Mouse (Mus musculus) gastrocnemius, postnatal 14 days (tissue): ENCODE measurements around the gene Ess2. TPM values are rescaled to one million over a fixed set of nuclear protein-coding genes. Genes with fewer than 3 reads are reported as not detected.
A peak's percentile ranks its signal among the peaks of the same experiment; 100 is the strongest.

Source experiments
- DNase-seq: peaks from one replicate; pipeline ENCODE4 v3.0.0; 2021; ENCODE audit warnings: mixed read lengths
- intact Hi-C: fragments of 180-260 bp; cut with DNase I; formaldehyde crosslinking; loops from one replicate; pipeline ENCODE4 v1.15.1; 2025; ENCODE audit warnings: low total_unique reads
- total RNA-seq, 2 experiments: library from RNA; stranded (reverse); gene quantifications; 2 replicates each; pipeline ENCODE4 v1.2.3; 2021

The Ess2 gene
- total RNA-seq, 2 experiments from 2014 or later: 9.0 to 9.3 TPM

DNA sequence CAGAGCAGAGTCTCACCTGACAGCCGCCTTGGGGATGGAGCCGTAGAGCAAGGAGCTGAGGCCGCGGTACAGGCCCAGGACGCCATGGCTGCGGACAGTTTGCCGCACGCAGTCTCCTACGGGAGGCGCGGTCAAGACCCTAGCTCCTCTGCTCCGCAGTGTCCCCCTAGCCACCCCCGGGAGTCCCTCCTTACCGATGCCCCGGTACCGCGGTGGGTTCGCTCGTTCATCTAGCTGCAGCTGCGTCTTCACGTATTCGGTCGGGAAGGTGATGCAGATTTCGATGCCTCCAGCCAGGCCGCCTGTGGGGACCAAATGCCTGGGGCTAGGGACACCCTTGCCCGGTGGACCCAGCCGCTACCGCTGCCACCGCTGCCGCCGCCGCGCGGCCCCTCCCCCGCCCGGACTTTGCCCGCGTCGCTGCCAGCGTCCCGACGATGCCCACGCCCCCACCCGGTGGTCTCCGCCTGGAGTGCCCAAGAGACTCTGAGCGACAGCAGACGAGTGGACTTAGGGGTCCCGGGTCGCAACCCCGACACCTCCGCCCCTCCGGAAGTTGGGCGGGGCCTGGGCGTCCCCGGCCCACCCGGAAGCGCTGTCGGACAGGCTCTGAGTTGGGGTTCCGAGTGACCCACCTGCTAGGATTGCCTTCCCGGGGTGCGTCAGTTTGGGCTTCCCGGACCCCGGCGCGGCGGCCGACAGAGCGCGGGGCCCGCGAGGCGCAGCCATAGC is 16.4 kb upstream of the Ess2 start:
- intact Hi-C loops: no loop called here
- DNase-seq: no peak

DNA sequence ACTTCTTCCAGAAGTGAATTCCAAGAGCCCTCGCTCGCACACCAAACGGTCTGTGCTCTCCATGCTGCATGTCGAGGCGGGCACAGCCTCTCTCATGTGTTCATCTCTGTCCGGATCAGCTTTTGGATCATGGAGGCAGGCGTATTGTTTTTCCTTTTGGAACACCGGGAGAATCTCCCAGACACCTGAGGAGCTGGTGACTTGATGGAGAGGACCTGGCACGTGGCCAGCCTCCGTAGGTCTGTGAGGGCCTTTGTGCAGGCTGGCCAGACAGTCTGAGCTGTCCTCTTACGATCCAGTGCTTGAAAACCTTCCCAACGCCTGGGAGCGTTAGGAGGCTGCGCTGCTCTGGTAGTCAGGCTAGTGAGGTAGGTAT is 11.0 kb upstream of the Ess2 start:
- intact Hi-C loops: no loop called here
- DNase-seq: no peak

DNA sequence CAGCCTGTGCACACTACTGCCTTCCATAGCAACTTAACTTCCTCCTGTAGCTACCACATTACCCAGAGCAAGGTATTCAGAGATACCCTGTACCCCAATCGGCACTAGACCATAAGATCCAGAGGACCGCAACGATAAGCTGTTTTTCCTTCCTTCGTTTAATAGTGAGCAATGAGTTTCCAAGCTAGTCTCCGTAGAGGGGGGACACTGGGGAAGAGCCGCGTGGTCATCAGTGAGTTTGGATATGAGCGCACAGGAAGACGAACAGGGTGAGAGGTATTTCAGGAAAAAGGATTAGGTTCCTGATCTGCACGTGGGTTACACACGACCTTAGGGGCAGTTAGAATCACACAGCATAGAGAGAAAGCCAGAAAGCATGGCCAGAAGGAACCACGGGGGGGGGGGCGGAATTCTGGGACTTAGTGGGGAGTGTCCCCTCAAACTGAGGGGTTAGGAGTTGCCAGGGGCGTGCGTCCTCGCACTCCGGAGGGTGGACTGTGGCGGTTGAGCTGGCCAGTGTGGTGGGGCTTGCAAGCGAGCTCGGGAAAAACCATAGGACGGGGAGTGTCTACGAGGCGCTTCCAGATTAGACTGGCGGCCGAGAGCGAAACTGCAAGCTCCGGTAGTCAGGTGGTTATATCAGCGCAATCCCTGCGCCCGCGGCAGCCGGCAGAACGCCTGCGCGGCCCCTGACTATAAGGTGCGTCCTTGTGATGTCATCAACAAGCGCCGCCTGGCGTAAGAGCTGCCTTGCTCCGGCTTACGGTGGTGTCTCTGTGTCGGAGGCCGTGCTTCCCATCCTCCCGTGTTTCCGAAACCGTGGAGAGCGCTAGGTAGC is 10.4 kb upstream of the Ess2 start:
- peak; percentile 95 for DNase-seq
- intact Hi-C loops: no loop called here

DNA sequence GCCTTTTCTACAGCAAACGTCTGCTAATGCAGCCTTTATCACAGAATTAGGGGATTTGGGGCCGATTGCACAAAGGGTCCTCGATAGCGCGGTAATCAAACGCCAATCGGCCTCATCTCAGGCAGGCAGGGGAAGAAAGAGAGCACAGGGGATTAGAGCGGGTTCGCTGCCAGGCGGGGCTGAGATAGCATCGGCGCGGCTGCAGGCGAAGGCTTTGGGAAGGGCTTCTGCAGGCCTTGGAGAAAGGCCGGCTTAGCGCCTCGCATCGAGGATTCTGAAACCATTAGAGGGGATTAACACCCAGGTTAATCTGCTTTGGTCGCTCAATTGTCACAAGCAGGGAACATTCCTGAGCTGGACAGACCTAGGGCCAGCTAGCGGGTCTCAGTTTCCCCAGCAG is 9.4 kb upstream of the Ess2 start:
- DNase-seq: no peak
- intact Hi-C loops: no loop called here

DNA sequence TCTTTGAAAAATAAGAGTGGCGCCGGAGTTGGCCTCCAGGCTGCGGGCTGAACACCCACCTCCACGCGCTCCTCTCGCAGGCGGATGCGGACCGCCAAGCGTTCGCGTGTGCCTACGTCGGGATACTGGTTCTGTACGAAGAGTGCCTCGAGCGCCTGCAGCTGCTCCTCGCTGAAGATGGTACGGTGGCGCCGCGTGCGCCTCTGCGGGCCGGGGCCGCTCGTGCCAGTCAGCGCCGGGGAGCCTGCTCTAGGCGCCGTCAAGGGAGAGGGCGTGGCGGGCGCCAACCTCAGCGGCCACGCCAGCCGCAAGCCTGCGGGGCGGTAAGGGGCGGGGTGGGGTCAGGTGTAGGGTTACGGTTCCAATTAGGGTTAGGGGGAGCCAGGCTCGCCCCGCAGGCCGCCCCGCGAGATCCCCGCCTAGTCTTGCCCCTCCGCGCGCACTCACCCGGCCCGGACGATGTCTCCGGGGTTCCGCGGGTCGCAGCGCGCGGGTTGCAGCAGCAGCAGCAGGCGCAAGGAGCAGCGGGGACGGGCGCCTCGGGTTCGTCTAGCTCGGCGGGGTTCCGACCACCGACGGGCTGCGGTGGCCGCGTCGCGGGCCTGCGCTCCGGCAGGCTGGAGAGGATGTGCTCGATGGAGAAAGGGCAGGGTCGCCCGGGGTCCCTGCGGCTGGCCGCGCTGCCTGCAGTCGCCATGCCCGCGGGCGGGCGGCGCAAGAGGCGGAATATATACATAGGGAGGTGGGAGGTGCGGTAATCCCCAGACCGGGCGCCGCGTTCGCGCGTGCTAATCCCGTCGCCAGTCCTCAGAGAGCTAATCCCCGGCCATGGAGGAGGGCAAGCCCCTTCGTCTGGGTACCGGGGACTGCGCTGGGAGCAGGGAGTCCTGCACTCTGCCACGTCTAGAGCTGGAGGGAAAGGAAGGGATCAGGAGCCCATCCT is 3.4 kb upstream of the Ess2 start, which contains the start of gene Gsc2:
Gene Gsc2, minus strand, starts transcription at position 753 of the 943 bp plus-strand sequence.
- DNase-seq: no peak
- intact Hi-C loops: loop anchor here (5.0 kb wide), 2 partner anchors 73 to 133 kb away; no protein-coding TSS in a partner anchor

DNA sequence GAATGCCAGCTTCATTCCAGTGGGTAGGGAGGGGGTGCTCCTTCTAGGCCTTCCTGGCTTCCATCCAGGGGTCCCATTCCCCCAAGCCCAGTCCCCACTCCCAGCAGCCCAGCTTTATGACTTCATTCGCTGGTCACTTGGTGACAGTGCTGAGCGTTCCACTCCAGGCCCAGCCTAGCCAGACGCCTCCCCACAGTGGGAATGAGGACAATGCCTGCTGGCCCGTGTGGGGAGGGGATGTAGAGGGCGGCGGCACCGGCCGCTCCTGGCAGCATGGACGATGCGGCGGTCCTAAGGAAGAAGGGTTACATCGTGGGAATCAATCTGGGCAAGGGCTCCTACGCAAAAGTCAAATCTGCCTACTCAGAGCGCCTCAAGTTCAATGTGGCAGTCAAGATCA is 12.7 kb downstream of the Ess2 start, which contains the start of the genes Dgcr2 and Tssk2:
Gene Dgcr2, minus strand, starts transcription at position 101 of the 400 bp plus-strand sequence.
Gene Tssk2, plus strand, starts transcription at position 176 of the 400 bp plus-strand sequence.
- intact Hi-C loops: no loop called here

DNA sequence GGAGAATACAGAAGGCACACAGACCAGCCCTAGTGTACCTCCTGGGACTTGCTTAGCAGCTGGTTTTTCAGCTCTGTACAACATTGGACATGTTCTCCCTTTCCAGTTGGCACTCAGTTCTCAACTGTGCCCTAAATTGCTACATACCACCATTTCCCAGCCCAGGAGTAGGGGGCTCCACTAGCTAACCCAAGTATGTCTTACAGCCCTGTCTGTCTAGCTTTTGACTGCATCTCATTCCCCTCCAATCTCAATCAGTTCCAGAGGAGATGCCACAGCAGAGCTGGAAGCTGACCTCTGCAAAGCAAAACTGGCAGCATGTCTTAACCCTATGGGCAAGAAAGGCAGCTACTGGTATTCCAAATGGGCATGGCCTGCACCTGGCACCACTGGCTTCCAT is 15.1 kb downstream of the Ess2 start:
- DNase-seq: no peak

More for the DNA sequence above, 12.7 kb downstream of the Ess2 start, which contains the start of the genes Dgcr2 and Tssk2:
- no peak for DNase-seq

DNA sequence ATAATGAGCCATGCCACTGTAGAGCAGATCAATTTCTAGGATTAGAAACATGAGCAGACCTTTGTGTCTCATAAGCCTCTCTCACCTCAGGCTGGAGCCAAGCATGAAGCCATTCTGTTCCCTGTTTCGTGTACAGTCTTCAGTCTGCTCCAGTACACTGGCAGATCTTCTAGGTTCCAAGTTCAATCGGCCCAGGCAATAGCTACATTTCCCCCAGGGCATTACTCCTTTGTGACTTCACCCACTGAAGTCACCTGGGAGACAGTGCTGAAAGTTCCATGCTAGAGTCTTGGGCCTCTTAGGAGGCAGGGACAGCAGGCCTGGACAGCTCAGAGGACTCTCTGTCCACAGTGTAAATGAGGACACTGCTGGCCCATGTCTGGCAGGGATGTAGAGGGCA is 17.2 kb downstream of the Ess2 start, which contains the start of gene Tssk1:
Gene Tssk1, plus strand, starts transcription at position 301 of the 400 bp plus-strand sequence.
- DNase-seq: no peak
- intact Hi-C loops: no loop called here

More for the DNA sequence above, 15.1 kb downstream of the Ess2 start:
- intact Hi-C loops: no loop called here

DNA sequence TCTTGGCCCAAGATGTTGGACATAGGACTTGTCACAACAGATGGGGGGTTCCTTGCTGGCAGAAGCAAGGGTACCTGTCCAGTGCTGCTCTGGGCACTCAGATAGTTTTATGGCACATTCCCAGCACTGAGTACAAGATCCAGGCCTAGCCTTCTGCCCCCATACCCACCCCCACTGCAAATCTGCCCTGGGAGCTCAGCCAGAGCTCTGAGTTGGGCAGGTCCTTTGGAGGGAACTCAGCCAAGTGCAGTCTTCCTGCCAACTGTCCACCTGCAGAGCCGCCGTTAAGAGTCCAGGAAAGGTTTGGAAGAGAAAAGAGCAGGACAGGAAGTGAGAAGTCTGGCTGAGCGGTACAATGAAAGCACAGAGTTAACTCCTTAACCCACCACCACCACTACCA is 18.5 kb downstream of the Ess2 start:
- intact Hi-C loops: no loop called here
- DNase-seq: no peak

DNA sequence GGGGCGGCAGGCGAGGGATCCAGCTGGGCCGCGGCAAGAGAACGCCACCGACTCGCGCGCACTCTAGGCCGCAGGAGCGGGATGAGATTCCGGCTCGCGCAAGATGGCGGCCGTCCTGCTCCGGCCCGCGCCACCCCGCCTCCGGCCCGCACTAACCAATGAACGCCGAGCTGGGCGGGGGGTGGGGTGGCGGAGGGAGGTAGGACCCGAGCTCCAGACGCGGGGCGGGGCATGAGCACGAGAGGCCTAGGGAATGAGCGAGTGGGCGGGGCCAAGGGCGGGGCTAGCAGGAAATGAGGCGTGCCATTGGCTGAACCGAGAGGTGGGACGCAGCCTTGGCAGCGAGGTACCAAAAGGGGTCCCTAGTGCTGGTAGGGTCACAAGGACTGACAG is 19.6 kb downstream of the Ess2 start, which contains the start of gene Gm20518:
Gene Gm20518, minus strand, starts transcription at position 105 of the 393 bp plus-strand sequence.
- intact Hi-C loops: no loop called here
- peak; percentile 99 for DNase-seq

DNA sequence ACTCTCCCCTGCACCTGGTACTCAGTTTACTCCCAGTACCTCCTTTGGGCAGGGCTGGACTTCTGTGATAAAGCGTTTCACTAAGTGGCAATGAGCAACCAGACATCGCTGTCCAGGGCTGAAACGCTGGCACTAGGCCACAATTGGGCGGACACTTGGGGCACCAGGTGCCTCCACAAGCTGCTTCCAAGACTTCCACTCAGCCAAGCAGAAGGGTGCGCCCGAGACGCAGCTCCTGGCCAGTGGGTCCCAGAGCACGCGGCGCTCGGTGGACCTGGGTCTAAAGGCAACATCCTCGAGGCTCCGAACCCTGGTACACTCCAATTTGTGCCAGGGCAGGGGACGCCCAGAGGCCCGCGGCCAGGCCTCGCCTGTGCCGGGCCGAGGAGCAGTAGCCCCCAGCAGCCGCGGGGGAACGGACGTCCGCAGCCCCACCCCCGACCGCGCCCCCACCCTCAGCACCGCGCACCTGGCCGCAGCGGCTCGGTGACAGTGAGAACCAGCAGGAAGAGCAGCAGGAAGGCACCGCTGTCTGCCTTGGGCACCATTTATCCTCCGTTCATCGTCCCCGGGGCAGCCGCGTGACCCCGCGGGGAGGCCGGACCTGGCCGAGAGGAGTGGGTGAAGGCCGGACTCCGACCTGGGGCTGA is 20.1 kb downstream of the Ess2 start:
- intact Hi-C loops: no loop called here
- DNase-seq: peak; percentile 82

DNA sequence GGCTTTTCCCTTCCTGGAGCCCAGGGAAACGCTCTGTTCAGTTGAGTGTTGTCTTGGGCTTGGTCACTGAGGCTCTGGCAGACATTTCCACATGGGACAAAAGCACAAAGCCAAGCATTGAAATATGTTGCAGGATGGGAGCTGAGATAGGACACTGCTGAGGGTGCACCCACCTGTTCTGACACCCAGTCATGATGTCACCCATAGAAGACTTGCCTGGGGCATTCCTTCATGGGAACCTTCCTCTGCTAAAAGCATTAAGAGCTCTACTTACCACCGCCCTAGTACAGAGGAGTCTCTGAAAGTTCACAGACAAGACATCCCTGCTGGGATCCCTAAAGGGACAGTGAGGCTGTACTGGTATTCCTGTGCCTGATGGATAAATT is 20.8 kb downstream of the Ess2 start:
- DNase-seq: no peak
- intact Hi-C loops: no loop called here

DNA sequence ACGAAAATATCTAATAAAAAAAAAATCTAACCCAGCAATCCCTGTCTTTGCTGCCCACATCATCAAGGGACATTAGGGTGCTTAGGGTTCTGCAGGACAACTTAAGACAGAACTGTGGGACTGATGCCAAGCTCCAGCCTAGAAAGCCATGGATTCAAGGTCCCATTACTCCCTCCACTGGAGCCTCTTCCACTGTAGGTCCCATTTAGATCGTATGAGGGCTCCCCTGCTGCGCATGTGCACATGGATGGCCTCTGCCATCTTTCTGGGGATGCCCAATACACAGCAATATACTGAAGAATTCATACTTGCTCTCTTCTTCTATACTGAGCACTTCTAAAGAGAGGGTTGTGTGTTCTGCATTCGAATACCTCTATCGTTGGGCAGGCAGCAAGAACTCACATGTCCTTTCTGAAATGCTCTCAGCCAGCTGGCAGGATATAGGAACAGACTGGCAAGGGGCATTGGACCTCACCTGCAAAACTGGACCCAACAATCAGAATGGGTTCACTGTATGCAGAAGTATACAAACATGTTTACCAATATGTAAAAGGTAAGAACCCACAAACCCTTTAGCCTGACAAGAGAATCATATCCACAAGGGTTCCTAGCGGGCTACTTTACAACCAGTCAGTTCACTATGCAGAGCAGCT is 21.3 kb downstream of the Ess2 start:
- intact Hi-C loops: no loop called here
- no peak for DNase-seq

DNA sequence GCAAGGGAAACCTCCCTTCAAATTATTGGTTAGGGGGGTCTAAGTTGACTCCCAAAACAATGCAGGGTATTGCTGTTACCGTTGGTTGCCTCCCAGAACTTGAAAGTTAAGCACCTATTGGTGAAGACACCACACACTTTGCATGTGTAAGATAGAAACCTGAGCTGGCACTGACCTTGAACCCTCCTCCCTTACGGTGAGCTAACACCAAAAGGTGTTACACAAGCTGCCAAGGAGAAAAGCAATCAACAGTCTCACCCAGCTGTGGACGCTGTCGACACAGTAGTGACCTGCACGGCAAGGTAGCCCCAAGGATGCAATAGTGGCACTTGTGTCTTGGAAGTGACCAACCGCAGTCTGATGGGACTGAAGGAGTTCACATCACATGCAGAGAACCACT is 27.0 kb downstream of the Ess2 start:
- no peak for DNase-seq
- intact Hi-C loops: no loop called here

DNA sequence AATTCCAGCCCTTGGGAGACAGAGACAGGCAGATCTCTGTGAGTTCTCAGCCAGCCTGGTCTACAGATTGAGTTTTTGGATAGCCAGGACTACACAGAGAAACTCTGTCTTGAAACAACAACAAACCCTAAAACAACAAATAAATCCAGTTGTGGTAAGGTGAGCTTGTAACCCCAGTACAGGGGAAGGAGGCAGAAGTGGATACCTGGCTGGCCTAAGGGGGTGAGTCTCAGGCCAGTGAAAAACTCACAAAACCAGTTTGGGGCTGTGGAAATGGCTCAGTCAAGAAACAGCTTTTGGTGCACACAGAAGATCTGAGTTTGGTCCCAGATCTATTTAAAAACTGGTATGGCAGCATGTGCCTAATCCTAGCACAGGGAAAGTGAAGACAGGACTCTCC is 29.0 kb downstream of the Ess2 start:
- intact Hi-C loops: no loop called here
- DNase-seq: no peak

DNA sequence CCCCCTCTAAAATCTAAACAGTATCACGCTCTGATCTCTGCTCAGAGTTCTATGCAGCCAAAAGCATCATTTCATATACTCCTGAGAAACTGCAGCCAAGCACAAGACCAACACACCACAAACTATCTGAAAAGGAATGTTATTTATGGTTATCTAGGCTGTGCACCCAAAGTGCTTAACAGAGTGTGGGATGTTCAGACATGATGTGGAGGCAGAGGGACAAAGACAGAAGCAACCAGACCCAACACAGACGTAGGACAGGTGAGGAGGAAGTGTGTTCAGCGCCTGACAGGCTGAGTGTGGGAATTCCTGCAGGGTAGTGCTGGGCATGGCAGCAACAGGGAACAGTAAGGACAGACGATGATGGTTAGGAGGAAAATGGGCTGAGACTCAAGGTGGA is 31.6 kb downstream of the Ess2 start:
- intact Hi-C loops: no loop called here
- DNase-seq: no peak

DNA sequence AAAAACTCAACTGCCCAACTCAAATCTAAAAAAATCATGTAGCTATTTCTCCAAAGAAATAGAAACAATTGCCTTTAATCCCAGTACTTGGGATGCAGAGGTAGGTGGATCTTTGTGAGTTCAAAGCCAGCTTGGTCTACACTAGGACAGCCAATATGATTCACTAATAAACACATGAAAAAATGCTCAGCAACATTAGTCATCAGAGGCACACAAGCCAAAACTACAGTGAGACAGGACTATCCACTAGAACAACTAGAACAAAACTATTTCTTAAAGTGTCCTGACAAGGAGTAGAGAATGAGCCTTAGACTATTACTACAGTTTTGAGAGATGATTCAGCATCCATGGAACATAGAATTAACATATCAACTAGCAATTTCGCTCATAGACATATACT is 35.1 kb downstream of the Ess2 start:
- intact Hi-C loops: no loop called here

DNA sequence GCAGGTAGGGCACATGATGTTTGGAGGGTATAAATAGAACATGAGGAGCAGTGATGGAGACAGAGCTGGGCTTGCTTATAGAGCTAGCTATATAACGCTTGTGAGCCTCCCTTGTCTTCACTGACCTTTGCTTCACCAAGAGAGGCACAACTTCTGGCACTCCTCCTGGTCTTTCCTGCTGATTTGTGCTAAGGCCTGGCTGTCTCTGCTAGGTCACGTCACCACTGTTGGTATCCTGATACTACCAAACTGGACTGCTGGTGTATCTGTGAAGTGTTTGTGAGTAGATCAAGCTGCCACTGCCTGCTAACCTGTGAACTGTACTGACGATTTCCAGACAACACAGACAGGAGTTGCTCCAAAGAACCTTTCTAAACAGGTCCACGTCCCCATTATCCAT is 36.0 kb downstream of the Ess2 start:
- no peak for DNase-seq
- intact Hi-C loops: no loop called here

More for the DNA sequence above, 35.1 kb downstream of the Ess2 start:
- DNase-seq: no peak
